Mouse (Mus musculus) hindbrain, embryonic 16.5 days (tissue): ENCODE results near the gene Pip4k2c. TPM values are rescaled to one million over a fixed set of nuclear protein-coding genes. Genes with fewer than 3 reads are reported as not detected.
"Not testable (repeated sequence)": the region's sequence is repeated elsewhere in the genome, so short reads cannot be mapped to it uniquely, and the experiment has no call there.

ENCODE experiments used
- ATAC-seq: fragments of 200-750 bp; cut with Nextera tagmentation; 2 replicates; pipeline ENCODE4 v1.8.0; 2017; ENCODE audit warnings: moderate TSS enrichment, moderate library complexity
- H3K27ac ChIP-seq: fragments of 300-500 bp; sonication (generic); 2 replicates; pipeline ENCODE4 v1.5.1; 2014; ENCODE audit warnings: low read depth, mild to moderate bottlenecking, control low read depth, low read length, moderate library complexity
- H3K27me3 ChIP-seq: fragments of 300-500 bp; sonication (generic); replicated peaks from 2 replicates; pipeline ENCODE4 v1.6.1; 2014; ENCODE audit warnings: low read length; ENCODE audit not compliant: control insufficient read depth, insufficient read depth
- H3K36me3 ChIP-seq: fragments of 300-500 bp; sonication (generic); 2 replicates; pipeline ENCODE4 v1.6.1; 2014; ENCODE audit warnings: mild to moderate bottlenecking, low read length, moderate library complexity, mixed read lengths; ENCODE audit not compliant: control insufficient read depth, insufficient read depth
- H3K4me1 ChIP-seq: fragments of 300-500 bp; sonication (generic); 2 replicates; pipeline ENCODE4 v1.6.1; 2014; ENCODE audit warnings: low read depth, low read length; ENCODE audit not compliant: control insufficient read depth, insufficient read depth
- H3K4me2 ChIP-seq: fragments of 300-500 bp; sonication (generic); 2 replicates; pipeline ENCODE4 v1.6.1; 2014; ENCODE audit warnings: mild to moderate bottlenecking, low read length, control low read depth, moderate library complexity
- H3K4me3 ChIP-seq: fragments of 300-500 bp; sonication (generic); 2 replicates; pipeline ENCODE4 v1.5.1; 2014; ENCODE audit warnings: mild to moderate bottlenecking, low read length, control low read depth, moderate library complexity
- H3K9ac ChIP-seq: fragments of 300-500 bp; sonication (generic); 2 replicates; pipeline ENCODE4 v1.6.1; 2014; ENCODE audit warnings: low read depth, mild to moderate bottlenecking, control low read depth, low read length, moderate library complexity
- H3K9me3 ChIP-seq: fragments of 300-500 bp; sonication (generic); 2 replicates; pipeline ENCODE4 v1.6.1; 2014; ENCODE audit warnings: mild to moderate bottlenecking, low read length, moderate library complexity; ENCODE audit not compliant: control insufficient read depth
- WGBS: fragments of 180-500 bp; shearing (Covaris S2); extraction: QIAGEN DNeasy Blood & Tissue Kit; methylation state at CpG from one replicate; pipeline ENCODE4 v1.1.7; 2014; 5-methylcytosine and 5-hydroxymethylcytosine counted together
- polyA plus RNA-seq: library from polyadenylated mRNA; unstranded; fragments of >200 nt; fragmentation: Nextera tagmentation; extraction: Ambion mirVana; gene quantifications from 2 replicates; pipeline ENCODE4 v1.2.1, GENCODE M21; 2015

Pip4k2c gene
- polyA plus RNA-seq, 1 experiment from 2014 or later: 20.5 TPM

- WGBS: 21% methylated on average over 22 of the region's 22 CpGs
- Histone ChIP-seq H3K4me2 (peak overlapping the region; percentile 65), H3K4me1 (peaks cover 20% of the 10 kb centered on the region), H3K9ac (peak overlapping the region; percentile 94), H3K36me3 (peaks cover 27% of the 10 kb centered on the region), H3K4me3 (peak overlapping the region; percentile 80), H3K27me3 (no peaks in the 10 kb centered on the region), H3K9me3 (no peaks in the 10 kb centered on the region), H3K27ac (peak overlapping the region; percentile 90)
- peak; percentile 50 for ATAC-seq
Measured at GRCm38 (mm10) chr10:127194428-127195327, 16.7 kb downstream of the Pip4k2c start.

GRCm38 (mm10) chr10:127193011-127193410 lies 18.4 kb downstream of the Pip4k2c start:
- 83% methylated on average over 9 of the region's 9 CpGs for WGBS
- Histone ChIP-seq H3K9me3 (no peaks in the 10 kb centered on the region), H3K4me3 (no peak overlapping the region), H3K27ac (no peak overlapping the region), H3K9ac (no peak overlapping the region), H3K36me3 (peaks cover 16% of the 10 kb centered on the region), H3K4me2 (no peak overlapping the region), H3K4me1 (peaks cover 30% of the 10 kb centered on the region), H3K27me3 (no peaks in the 10 kb centered on the region)
- ATAC-seq: no peak

GRCm38 (mm10) chr10:127192057-127192328 lies 19.4 kb downstream of the Pip4k2c start:
- not testable (repeated sequence) for H3K9me3 ChIP-seq, H3K9ac ChIP-seq, H3K4me2 ChIP-seq, H3K27ac ChIP-seq, H3K27me3 ChIP-seq, H3K4me3 ChIP-seq, ATAC-seq
- H3K4me1 ChIP-seq: peaks cover 34% of the 10 kb centered on the region
- peaks cover 13% of the 10 kb centered on the region for H3K36me3 ChIP-seq
- WGBS: 86% methylated on average over 1 of the region's 1 CpGs

- Histone ChIP-seq H3K4me2 (no peak overlapping the region), H3K36me3 (peaks cover 13% of the 10 kb centered on the region), H3K4me1 (peaks cover 30% of the 10 kb centered on the region), H3K4me3 (no peak overlapping the region), H3K27ac (no peak overlapping the region; the same call in 1 of the 2 replicates), H3K9ac (no peak overlapping the region), H3K9me3 (no peaks in the 10 kb centered on the region), H3K27me3 (no peaks in the 10 kb centered on the region)
- 77% methylated on average over 19 of the region's 19 CpGs for WGBS
- ATAC-seq: no peak
Measured at GRCm38 (mm10) chr10:127191191-127192056, 20.0 kb downstream of the Pip4k2c start.

DNA sequence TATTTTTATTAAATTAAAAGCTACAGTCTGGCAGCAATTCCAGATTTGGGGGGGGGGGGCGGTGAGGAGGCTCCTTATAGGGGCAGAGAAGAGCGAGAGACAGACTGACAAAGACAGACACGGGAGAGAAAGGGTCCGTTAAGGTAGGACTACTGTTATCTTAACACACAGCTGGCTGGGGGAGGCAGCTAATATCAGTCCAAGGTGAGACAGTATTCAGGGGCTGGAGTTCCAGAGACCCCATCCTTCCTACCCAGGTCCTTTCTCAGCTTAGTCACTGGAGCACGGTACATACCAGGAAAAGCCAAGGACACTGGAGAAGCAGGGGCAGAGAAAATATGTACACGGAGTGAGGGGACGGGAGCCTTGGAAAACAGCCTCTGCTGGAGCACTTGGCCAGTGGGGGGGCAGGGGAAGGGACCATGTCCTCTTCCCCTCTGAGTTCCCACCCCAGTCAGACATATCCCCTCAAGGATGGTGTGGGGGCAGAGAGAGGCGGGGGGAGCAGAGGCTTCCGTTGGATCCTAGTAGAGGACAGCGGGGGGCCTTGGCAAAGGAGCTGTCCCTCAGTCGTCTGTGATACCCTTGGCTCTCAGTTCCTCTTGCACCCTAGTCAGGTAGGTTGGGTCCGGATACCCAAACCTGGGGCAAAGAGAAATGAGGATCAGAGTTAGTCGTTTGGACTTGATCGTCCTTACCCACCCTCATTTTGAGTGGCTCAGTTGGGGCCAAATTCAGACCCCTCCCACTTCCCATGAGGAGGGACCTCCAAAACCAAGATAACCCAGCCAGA lies 20.8 kb downstream of the Pip4k2c start:
- ATAC-seq: no peak
- H3K36me3 ChIP-seq: peaks cover 13% of the 10 kb centered on the region
- WGBS: 35% methylated on average over 12 of the region's 14 CpGs
- peak overlapping the region; percentile 6; the same call in 1 of the 2 replicates for H3K9ac ChIP-seq
- peaks cover 26% of the 10 kb centered on the region for H3K4me1 ChIP-seq
- H3K27ac ChIP-seq: 0 out of 2 replicates have a peak overlapping the region, but pooled peaks have one; percentile 29
- H3K4me3 ChIP-seq: no peak overlapping the region
- H3K27me3 ChIP-seq: no peaks in the 10 kb centered on the region
- no peak overlapping the region; the same call in 1 of the 2 replicates for H3K4me2 ChIP-seq
- no peaks in the 10 kb centered on the region for H3K9me3 ChIP-seq

GRCm38 (mm10) chr10:127189651-127190381 lies 21.6 kb downstream of the Pip4k2c start, which contains the start of gene Arhgef25:
Gene Arhgef25, minus strand, starts transcription at chr10:127190083.
- 0 out of 2 replicates have a peak, but pooled peaks have one; percentile 7 for ATAC-seq
- Histone ChIP-seq H3K4me1 (peaks cover 24% of the 10 kb centered on the region), H3K27ac (peak within 1 kb of the TSS; percentile 74), H3K4me2 (peak within 1 kb of the TSS; percentile 96), H3K27me3 (no peaks in the 10 kb centered on the region), H3K9me3 (no peaks in the 10 kb centered on the region), H3K4me3 (peak within 1 kb of the TSS; percentile 70), H3K36me3 (peaks cover 13% of the 10 kb centered on the region), H3K9ac (peak within 1 kb of the TSS; percentile 87)
- WGBS: 5% methylated on average over 35 of the region's 35 CpGs

DNA sequence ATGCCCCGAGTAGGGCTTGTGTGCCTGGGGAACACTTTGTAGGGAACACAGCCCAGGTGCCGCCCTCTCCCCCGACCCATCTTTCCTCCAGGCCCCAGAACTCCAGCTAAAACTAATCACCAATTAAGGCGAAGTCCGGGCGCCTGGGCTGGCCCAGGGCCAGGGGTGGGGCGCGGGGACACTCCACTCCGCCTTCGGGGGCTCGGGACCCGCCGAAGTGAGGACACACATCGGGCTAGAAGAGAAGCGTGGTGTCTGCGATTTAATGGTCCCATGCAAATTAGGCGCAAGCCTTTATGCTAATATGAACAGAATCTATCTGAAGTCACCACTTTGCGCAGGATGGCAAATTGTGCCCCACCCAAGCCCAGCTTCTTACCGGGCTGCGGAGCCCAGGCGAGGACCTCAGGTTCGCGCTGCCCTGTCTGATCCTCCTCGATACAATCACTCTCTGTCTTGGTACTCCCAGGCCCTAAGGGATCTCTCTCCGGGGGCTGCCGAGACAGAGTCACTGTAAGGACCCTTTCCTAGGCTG lies 22.2 kb downstream of the Pip4k2c start:
- WGBS: 3% methylated on average over 26 of the region's 26 CpGs
- ATAC-seq: peak; percentile 7; the same call in 1 of the 2 replicates
- H3K4me3 ChIP-seq: peak overlapping the region; percentile 70
- H3K9ac ChIP-seq: peak overlapping the region; percentile 87
- no peaks in the 10 kb centered on the region for H3K9me3 ChIP-seq
- H3K4me2 ChIP-seq: peak overlapping the region; percentile 96
- no peaks in the 10 kb centered on the region; the same call in 1 of the 2 replicates for H3K27me3 ChIP-seq
- peaks cover 13% of the 10 kb centered on the region for H3K36me3 ChIP-seq
- H3K27ac ChIP-seq: peak overlapping the region; percentile 74
- peaks cover 20% of the 10 kb centered on the region for H3K4me1 ChIP-seq
